Mouse (Mus musculus): ENCODE results near the gene Gm773.
"Not testable (repeated sequence)": the region's sequence is repeated elsewhere in the genome, so short reads cannot be mapped to it uniquely, and the experiment has no call there.

Gm773 gene

GRCm38 (mm10) chrX:56212771-56213170, at the start of gene Gm773:
Gene Gm773, minus strand, starts transcription at chrX:56212881.
- no peak for DNase-seq (ENCODE audit: low spot score in 2 of 2)

DNA sequence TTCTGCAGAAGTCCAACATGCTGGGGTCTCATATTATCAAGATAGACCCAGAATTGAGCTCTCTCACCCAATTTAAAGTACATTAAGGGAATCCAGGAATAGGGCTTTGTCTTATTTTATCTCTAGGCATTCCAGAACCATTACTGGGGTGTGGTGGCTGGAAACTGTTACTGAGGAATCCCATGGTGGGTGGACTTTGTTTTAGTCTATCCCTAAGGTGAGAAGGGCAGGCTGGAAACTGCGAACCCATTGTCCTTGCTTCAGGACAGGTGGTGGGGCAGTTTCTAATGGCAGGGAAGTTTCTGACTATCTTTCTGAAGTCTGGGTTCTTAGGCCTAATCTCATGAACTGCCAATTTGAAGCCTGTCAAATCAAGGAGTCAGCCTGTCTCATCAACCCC, 26.2 kb downstream of the Gm773 start:
- not testable (repeated sequence) for DNase-seq (ENCODE audit: low spot score in 2 of 2)

GRCm38 (mm10) chrX:56151396-56151795, 61.3 kb downstream of the Gm773 start:
- DNase-seq (ENCODE audit: low spot score in 2 of 2): no peak
